Mouse (Mus musculus): ENCODE results near the gene Hist1h2bc. TPM values are rescaled to one million over a fixed set of nuclear protein-coding genes. Genes with fewer than 3 reads are reported as not detected.
"Not testable (repeated sequence)": the region's sequence is repeated elsewhere in the genome, so short reads cannot be mapped to it uniquely, and the experiment has no call there.

The Hist1h2bc gene
- total RNA-seq (2014; rRNA removed) (228 and 265 TPM in 2 replicates), polyA plus RNA-seq (2012; rRNA removed) (312 and 443 TPM in 2 replicates)

- Histone ChIP-seq H3K9ac (ENCODE audit: low read depth, low read length) (peak within 1 kb of the TSS; percentile 87), H3K4me3 (ENCODE audit: insufficient read depth, low read depth, low read length) (peak within 1 kb of the TSS; percentile 89), H3K36me3 (ENCODE audit: control insufficient read depth, insufficient read depth, low read length) (no peaks in the 10 kb centered on the region), H3K4me1 (ENCODE audit: control insufficient read depth, insufficient read depth, low read length) (peaks cover 13% of the 10 kb centered on the region; the same call in 1 of the 2 replicates), H3K27me3 (ENCODE audit: control insufficient read depth, insufficient read depth, low read length) (no peaks in the 10 kb centered on the region), H3K27ac (replicated peaks; ENCODE audit: insufficient read depth, low read depth, low read length) (peak within 1 kb of the TSS; percentile 85), H3K79me2 (ENCODE audit: control insufficient read depth, insufficient read depth, low read length) (no peaks in the 10 kb centered on the region)
- TF ChIP-seq CTCF (IDR thresholded peaks at IDR 0.05; ENCODE audit: low read depth, low read length) (no peak), POLR2A (IDR thresholded peaks at IDR 0.05; ENCODE audit: extremely low read depth, insufficient read depth, low read length) (0 out of 2 replicates have a peak, but pooled peaks have one; percentile 28)
- peak; percentile 100 for DNase-seq (ENCODE audit: extremely low read depth, low read depth, low spot score)
- WGBS, result under 1% methylated on average over 31 of the region's 32 CpGs
Observed at GRCm38 (mm10) chr13:23683755-23684281, at the start of gene Hist1h2bc, which contains the start of gene Hist1h2ac. Hist1h2bc (plus strand) TSS chr13:23684199. Hist1h2ac (minus strand) TSS chr13:23683948.

- no peak overlapping the region for H3K4me3 ChIP-seq (ENCODE audit: insufficient read depth, low read depth, low read length)
- DNase-seq (ENCODE audit: extremely low read depth, low read depth, low spot score), result no peak
- H3K79me2 ChIP-seq (ENCODE audit: control insufficient read depth, insufficient read depth, low read length), result no peaks in the 10 kb centered on the region
- no peaks in the 10 kb centered on the region for H3K4me1 ChIP-seq (ENCODE audit: control insufficient read depth, insufficient read depth, low read length)
- WGBS, result 75% methylated on average over 6 of the region's 6 CpGs
- no peak overlapping the region for H3K27ac ChIP-seq (replicated peaks; ENCODE audit: insufficient read depth, low read depth, low read length)
- H3K27me3 ChIP-seq (ENCODE audit: control insufficient read depth, insufficient read depth, low read length), result no peaks in the 10 kb centered on the region
- TF ChIP-seq CTCF (IDR thresholded peaks at IDR 0.05; ENCODE audit: low read depth, low read length) (no peak), POLR2A (IDR thresholded peaks at IDR 0.05; ENCODE audit: extremely low read depth, insufficient read depth, low read length) (no peak)
- H3K36me3 ChIP-seq (ENCODE audit: control insufficient read depth, insufficient read depth, low read length), result no peaks in the 10 kb centered on the region
- no peak overlapping the region for H3K9ac ChIP-seq (ENCODE audit: low read depth, low read length)
Observed at GRCm38 (mm10) chr13:23659636-23660366, 24.2 kb upstream of the Hist1h2bc start.

- 74% methylated on average over 3 of the region's 3 CpGs for WGBS
- Histone ChIP-seq H3K79me2 (ENCODE audit: control insufficient read depth, insufficient read depth, low read length) (no peaks in the 10 kb centered on the region), H3K36me3 (ENCODE audit: control insufficient read depth, insufficient read depth, low read length) (no peaks in the 10 kb centered on the region), H3K9ac (ENCODE audit: low read depth, low read length) (no peak overlapping the region), H3K4me3 (ENCODE audit: insufficient read depth, low read depth, low read length) (no peak overlapping the region), H3K27ac (replicated peaks; ENCODE audit: insufficient read depth, low read depth, low read length) (no peak overlapping the region), H3K27me3 (ENCODE audit: control insufficient read depth, insufficient read depth, low read length) (no peaks in the 10 kb centered on the region), H3K4me1 (ENCODE audit: control insufficient read depth, insufficient read depth, low read length) (no peaks in the 10 kb centered on the region)
- TF ChIP-seq POLR2A (IDR thresholded peaks at IDR 0.05; ENCODE audit: extremely low read depth, insufficient read depth, low read length) (no peak), CTCF (IDR thresholded peaks at IDR 0.05; ENCODE audit: low read depth, low read length) (no peak)
- DNase-seq (ENCODE audit: extremely low read depth, low read depth, low spot score), result no peak
Observed at GRCm38 (mm10) chr13:23662536-23662935, 21.5 kb upstream of the Hist1h2bc start.

DNA sequence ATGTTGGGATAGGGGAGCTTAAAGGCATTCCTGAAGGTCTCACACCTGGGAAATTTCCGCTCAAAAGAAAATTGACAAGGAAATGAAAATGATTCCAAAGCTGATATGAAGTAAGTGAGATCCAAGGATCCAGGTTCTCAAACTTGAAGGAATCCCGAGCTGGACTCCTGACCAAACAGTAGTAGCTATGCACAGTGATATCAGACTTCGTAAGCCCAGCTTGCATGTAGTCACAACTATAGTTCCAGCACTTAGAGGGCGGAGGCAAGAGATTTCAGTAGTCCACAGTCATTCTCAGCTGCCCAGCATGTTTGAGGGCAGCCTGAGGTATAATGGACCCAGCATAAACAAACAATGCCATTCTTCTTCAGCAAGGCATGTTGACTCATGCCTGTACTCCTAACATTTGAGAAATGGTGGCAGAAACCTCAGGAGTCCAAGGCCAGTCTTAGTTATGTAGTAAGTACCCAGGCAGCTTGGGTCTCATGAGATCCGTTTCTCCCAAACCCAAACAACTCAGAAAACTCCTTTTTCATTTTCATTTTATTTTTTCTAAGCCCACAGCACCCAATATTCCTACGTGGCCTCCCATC lies 1.9 kb upstream of the Hist1h2bc start:
- no peaks in the 10 kb centered on the region for H3K36me3 ChIP-seq (ENCODE audit: control insufficient read depth, insufficient read depth, low read length)
- no peak for DNase-seq (ENCODE audit: extremely low read depth, low read depth, low spot score)
- no peak overlapping the region for H3K27ac ChIP-seq (replicated peaks; ENCODE audit: insufficient read depth, low read depth, low read length)
- 92% methylated on average over 6 of the region's 6 CpGs for WGBS
- H3K4me3 ChIP-seq (ENCODE audit: insufficient read depth, low read depth, low read length), result no peak overlapping the region
- no peak overlapping the region for H3K9ac ChIP-seq (ENCODE audit: low read depth, low read length)
- no peaks in the 10 kb centered on the region for H3K27me3 ChIP-seq (ENCODE audit: control insufficient read depth, insufficient read depth, low read length)
- no peaks in the 10 kb centered on the region for H3K79me2 ChIP-seq (ENCODE audit: control insufficient read depth, insufficient read depth, low read length)
- TF ChIP-seq POLR2A (IDR thresholded peaks at IDR 0.05; ENCODE audit: extremely low read depth, insufficient read depth, low read length), result no peak
- TF ChIP-seq CTCF (IDR thresholded peaks at IDR 0.05; ENCODE audit: low read depth, low read length), result no peak
- H3K4me1 ChIP-seq (ENCODE audit: control insufficient read depth, insufficient read depth, low read length), result peaks cover 5% of the 10 kb centered on the region; the same call in 1 of the 2 replicates

DNA sequence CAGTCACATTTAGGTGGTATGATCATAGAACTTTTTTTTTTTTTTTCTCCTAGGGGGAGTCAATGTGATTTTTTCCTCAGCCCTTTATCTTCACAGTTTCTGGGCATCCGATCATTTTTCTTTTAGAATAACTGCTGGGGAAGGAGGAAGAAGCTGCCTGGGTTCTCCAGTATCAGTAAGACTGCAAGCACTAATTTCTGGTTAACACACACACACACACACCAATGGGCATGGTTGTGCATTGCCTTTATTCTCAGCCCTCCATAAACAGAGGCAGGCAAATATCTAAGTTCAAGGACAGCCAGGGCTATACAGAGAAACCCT lies 1.4 kb upstream of the Hist1h2bc start:
- TF ChIP-seq POLR2A (IDR thresholded peaks at IDR 0.05; ENCODE audit: extremely low read depth, insufficient read depth, low read length) (no peak), CTCF (IDR thresholded peaks at IDR 0.05; ENCODE audit: low read depth, low read length) (no peak)
- Histone ChIP-seq H3K27me3 (ENCODE audit: control insufficient read depth, insufficient read depth, low read length) (no peaks in the 10 kb centered on the region), H3K27ac (replicated peaks; ENCODE audit: insufficient read depth, low read depth, low read length) (no peak overlapping the region), H3K4me1 (ENCODE audit: control insufficient read depth, insufficient read depth, low read length) (peaks cover 10% of the 10 kb centered on the region; the same call in 1 of the 2 replicates), H3K9ac (ENCODE audit: low read depth, low read length) (no peak overlapping the region), H3K36me3 (ENCODE audit: control insufficient read depth, insufficient read depth, low read length) (no peaks in the 10 kb centered on the region), H3K79me2 (ENCODE audit: control insufficient read depth, insufficient read depth, low read length) (no peaks in the 10 kb centered on the region), H3K4me3 (ENCODE audit: insufficient read depth, low read depth, low read length) (no peak overlapping the region)
- 78% methylated on average over 1 of the region's 1 CpGs for whole genome bisulfite sequencing
- DNase-seq (ENCODE audit: extremely low read depth, low read depth, low spot score), result no peak

GRCm38 (mm10) chr13:23682947-23683754 lies 848 bp upstream of the Hist1h2bc start:
- DNase-seq (ENCODE audit: extremely low read depth, low read depth, low spot score); H3K27me3 ChIP-seq (ENCODE audit: control insufficient read depth, insufficient read depth, low read length); H3K36me3 ChIP-seq (ENCODE audit: control insufficient read depth, insufficient read depth, low read length); H3K79me2 ChIP-seq (ENCODE audit: control insufficient read depth, insufficient read depth, low read length): not testable (repeated sequence)
- Histone ChIP-seq H3K27ac (replicated peaks; ENCODE audit: insufficient read depth, low read depth, low read length) (peak overlapping the region; percentile 43; the same call in 1 of the 2 replicates), H3K4me3 (ENCODE audit: insufficient read depth, low read depth, low read length) (peak overlapping the region; percentile 89; the same call in 1 of the 2 replicates), H3K4me1 (ENCODE audit: control insufficient read depth, insufficient read depth, low read length) (peaks cover 11% of the 10 kb centered on the region; the same call in 1 of the 2 replicates), H3K9ac (ENCODE audit: low read depth, low read length) (peak overlapping the region; percentile 87)
- 16% methylated on average over 16 of the region's 30 CpGs for WGBS
